Mouse (Mus musculus) kidney, postnatal 0 days (tissue): ENCODE measurements around the gene Tldc2. TPM values are rescaled to one million over a fixed set of nuclear protein-coding genes. Genes with fewer than 3 reads are reported as not detected.

ENCODE experiments used
- ATAC-seq: fragments of 200-750 bp; cut with Nextera tagmentation; replicated peaks from 2 replicates; pipeline ENCODE4 v1.8.0; 2017; ENCODE audit warnings: low read depth, moderate number of reproducible peaks, moderate TSS enrichment, moderate library complexity; ENCODE audit not compliant: low FRiP score
- DNase-seq: peaks from one replicate; pipeline ENCODE4 v3.0.0-alpha.2; 2016; ENCODE audit warnings: low spot score
- H3K27ac ChIP-seq: fragments of 300-500 bp; sonication (generic); 2 replicates; pipeline ENCODE4 v1.5.1; 2014; ENCODE audit warnings: mild to moderate bottlenecking
- H3K27me3 ChIP-seq: fragments of 300-500 bp; sonication (generic); 2 replicates; pipeline ENCODE4 v1.6.1; 2014; ENCODE audit warnings: low read length, mixed read lengths; ENCODE audit not compliant: insufficient read depth
- H3K36me3 ChIP-seq: fragments of 300-500 bp; sonication (generic); 2 replicates; pipeline ENCODE4 v1.6.1; 2014; ENCODE audit warnings: low read length, mixed read lengths; ENCODE audit not compliant: insufficient read depth
- H3K4me1 ChIP-seq: fragments of 300-500 bp; sonication (generic); replicated peaks from 2 replicates; pipeline ENCODE4 v1.6.1; 2014; ENCODE audit warnings: antibody characterized with exemption, low read length, mixed read lengths; ENCODE audit not compliant: insufficient read depth
- H3K4me2 ChIP-seq: fragments of 300-500 bp; sonication (generic); 2 replicates; pipeline ENCODE4 v1.6.1; 2014; ENCODE audit warnings: mild to moderate bottlenecking, low read length, moderate library complexity, mixed read lengths
- H3K4me3 ChIP-seq: fragments of 300-500 bp; sonication (generic); replicated peaks from 2 replicates; pipeline ENCODE4 v1.5.1; 2014; ENCODE audit warnings: low read depth, low read length
- H3K9ac ChIP-seq: fragments of 300-500 bp; sonication (generic); 2 replicates; pipeline ENCODE4 v1.6.1; 2014; ENCODE audit warnings: low read depth, low read length
- H3K9me3 ChIP-seq: fragments of 300-500 bp; sonication (generic); replicated peaks from 2 replicates; pipeline ENCODE4 v1.6.1; 2016; ENCODE audit warnings: low read length, inconsistent platforms, mixed read lengths
- CTCF ChIP-seq: IDR thresholded peaks from 2 replicates; pipeline ENCODE4 v1.5.1; 2016; ENCODE audit warnings: antibody characterized with exemption, low read depth, mild to moderate bottlenecking, moderate library complexity
- WGBS: fragments of 180-500 bp; shearing (Covaris S2); extraction: QIAGEN DNeasy Blood & Tissue Kit; methylation state at CpG from one replicate; pipeline ENCODE4 v1.1.7; 2014; 5-methylcytosine and 5-hydroxymethylcytosine counted together
- polyA plus RNA-seq: library from polyadenylated mRNA; unstranded; fragments of >200 nt; fragmentation: Nextera tagmentation; extraction: Ambion mirVana; gene quantifications from 2 replicates; pipeline ENCODE4 v1.2.1, GENCODE M21; 2015

Tldc2 gene
- polyA plus RNA-seq, 1 experiment from 2014 or later = 2.2 TPM

GRCm38 (mm10) chr2:157102256-157102655 lies 15.4 kb downstream of the Tldc2 start:
- DNase-seq (no peak), ATAC-seq (no peak)
- Histone ChIP-seq H3K36me3 (peaks cover 18% of the 10 kb centered on the region), H3K27me3 (no peaks in the 10 kb centered on the region), H3K9ac (no peak overlapping the region), H3K9me3 (no peaks in the 10 kb centered on the region), H3K27ac (no peak overlapping the region), H3K4me3 (no peak overlapping the region), H3K4me2 (no peak overlapping the region), H3K4me1 (no peaks in the 10 kb centered on the region)
- TF ChIP-seq CTCF = no peak
- WGBS = 51% methylated on average over 2 of the region's 2 CpGs

- 70% methylated on average over 8 of the region's 8 CpGs for WGBS
- ATAC-seq = no peak
- no peak for DNase-seq
- Histone ChIP-seq H3K4me3 (no peak overlapping the region), H3K9ac (no peak overlapping the region), H3K4me2 (no peak overlapping the region), H3K4me1 (no peaks in the 10 kb centered on the region), H3K36me3 (peaks cover 25% of the 10 kb centered on the region), H3K27me3 (no peaks in the 10 kb centered on the region), H3K27ac (no peak overlapping the region), H3K9me3 (no peaks in the 10 kb centered on the region)
- no peak for TF ChIP-seq CTCF
These were observed 17.6 kb downstream of the Tldc2 start for GRCm38 (mm10) chr2:157104454-157104853.

- no peak for TF ChIP-seq CTCF
- H3K9ac ChIP-seq = no peak overlapping the region
- H3K4me1 ChIP-seq = no peaks in the 10 kb centered on the region
- H3K4me3 ChIP-seq = no peak overlapping the region
- H3K4me2 ChIP-seq = no peak overlapping the region
- peaks cover 17% of the 10 kb centered on the region for H3K36me3 ChIP-seq
- H3K27me3 ChIP-seq = no peaks in the 10 kb centered on the region
- no peaks in the 10 kb centered on the region for H3K9me3 ChIP-seq
- WGBS = 81% methylated on average over 4 of the region's 4 CpGs
- H3K27ac ChIP-seq = no peak overlapping the region
- ATAC-seq (no peak), DNase-seq (no peak)
These were observed 21.4 kb downstream of the Tldc2 start for GRCm38 (mm10) chr2:157108236-157108635.

DNA sequence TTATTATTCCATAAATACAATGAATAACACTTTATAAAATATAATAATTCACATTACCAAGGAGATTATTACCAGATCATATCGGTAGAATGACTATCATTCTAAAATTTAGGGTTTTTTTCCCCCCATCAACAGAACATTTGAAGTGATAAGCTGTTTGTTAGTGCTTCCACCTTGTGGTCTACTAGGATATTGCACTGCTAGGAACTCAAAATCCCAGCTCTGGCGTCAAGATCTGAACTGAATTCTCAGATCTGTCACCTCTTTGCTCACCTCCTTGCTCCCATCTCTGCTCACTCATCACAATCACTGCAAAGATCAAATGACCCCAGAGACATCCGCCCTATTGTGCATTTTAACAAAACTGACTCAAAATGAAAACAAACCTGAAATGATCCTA lies 30.1 kb downstream of the Tldc2 start:
- Histone ChIP-seq H3K4me3 (no peak overlapping the region), H3K9ac (no peak overlapping the region), H3K27ac (no peak overlapping the region), H3K36me3 (peaks cover 16% of the 10 kb centered on the region; the same call in 1 of the 2 replicates), H3K27me3 (no peaks in the 10 kb centered on the region), H3K4me2 (no peak overlapping the region), H3K9me3 (no peaks in the 10 kb centered on the region), H3K4me1 (no peaks in the 10 kb centered on the region)
- DNase-seq (peak; percentile 67), ATAC-seq (no peak)
- peak; percentile 82 for TF ChIP-seq CTCF
- 18% methylated on average over 3 of the region's 3 CpGs for WGBS

DNA sequence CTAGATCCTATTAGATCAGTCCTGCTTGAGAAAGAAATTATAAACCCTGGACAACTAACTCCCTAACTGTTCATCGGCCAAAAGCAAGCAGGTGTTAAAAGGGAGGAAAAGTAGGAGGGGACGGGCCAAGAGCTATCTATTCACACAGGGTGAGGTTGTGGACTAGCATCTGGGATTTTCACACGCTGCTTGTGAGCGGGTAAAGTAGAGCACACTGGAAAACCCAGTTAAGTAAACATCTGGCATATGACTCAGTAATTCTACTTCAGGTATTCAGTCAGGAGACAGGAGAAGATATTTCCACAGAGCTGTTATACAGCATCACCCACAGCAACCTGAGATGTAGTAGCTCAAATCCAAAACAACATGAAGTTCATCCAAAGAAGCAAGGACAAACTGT lies 31.7 kb downstream of the Tldc2 start:
- no peak for ATAC-seq
- Histone ChIP-seq H3K4me3 (no peak overlapping the region), H3K4me1 (no peaks in the 10 kb centered on the region), H3K27ac (no peak overlapping the region), H3K4me2 (no peak overlapping the region), H3K36me3 (peaks cover 16% of the 10 kb centered on the region; the same call in 1 of the 2 replicates), H3K9me3 (no peaks in the 10 kb centered on the region), H3K27me3 (no peaks in the 10 kb centered on the region), H3K9ac (no peak overlapping the region)
- TF ChIP-seq CTCF = no peak
- no peak for DNase-seq
- WGBS = 75% methylated on average over 4 of the region's 4 CpGs

GRCm38 (mm10) chr2:157119075-157119474 lies 32.2 kb downstream of the Tldc2 start:
- H3K27me3 ChIP-seq = no peaks in the 10 kb centered on the region
- H3K36me3 ChIP-seq = peaks cover 11% of the 10 kb centered on the region; the same call in 1 of the 2 replicates
- WGBS = 78% methylated on average over 3 of the region's 3 CpGs
- H3K4me1 ChIP-seq = no peaks in the 10 kb centered on the region
- no peak overlapping the region for H3K4me3 ChIP-seq
- TF ChIP-seq CTCF = no peak
- H3K4me2 ChIP-seq = no peak overlapping the region
- no peaks in the 10 kb centered on the region for H3K9me3 ChIP-seq
- H3K27ac ChIP-seq = no peak overlapping the region
- DNase-seq (no peak), ATAC-seq (no peak)
- no peak overlapping the region for H3K9ac ChIP-seq

DNA sequence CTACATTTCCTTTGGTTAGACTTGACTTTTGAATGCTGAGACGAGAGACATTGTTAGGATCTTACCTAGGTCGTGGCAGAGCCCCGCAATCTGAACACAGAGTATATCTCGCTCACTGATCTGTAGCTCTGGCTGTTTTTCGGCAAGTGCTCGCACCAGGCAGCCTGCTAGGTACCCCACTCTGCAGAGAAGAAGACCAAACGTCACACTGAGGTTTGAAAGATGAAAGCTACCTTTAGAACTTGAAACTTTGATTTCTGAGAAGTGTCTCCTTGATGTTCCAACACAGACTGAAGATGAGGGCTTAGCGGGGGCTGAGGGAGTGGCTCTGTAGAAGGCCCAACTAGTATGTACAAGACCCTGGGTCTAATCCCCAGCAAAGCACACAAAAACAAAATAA lies 34.9 kb downstream of the Tldc2 start:
- Histone ChIP-seq H3K4me1 (no peaks in the 10 kb centered on the region), H3K4me3 (no peak overlapping the region), H3K36me3 (peaks cover 11% of the 10 kb centered on the region; the same call in 1 of the 2 replicates), H3K4me2 (no peak overlapping the region), H3K9me3 (no peaks in the 10 kb centered on the region), H3K9ac (no peak overlapping the region), H3K27me3 (no peaks in the 10 kb centered on the region), H3K27ac (no peak overlapping the region)
- no peak for TF ChIP-seq CTCF
- 90% methylated on average over 8 of the region's 8 CpGs for WGBS
- ATAC-seq (no peak), DNase-seq (no peak)
